Mouse (Mus musculus) large intestine, adult 2 months (tissue): ENCODE measurements around the gene AW551984. TPM values are rescaled to one million over a fixed set of nuclear protein-coding genes. Genes with fewer than 3 reads are reported as not detected.

Experiments
- polyA plus RNA-seq: library from polyadenylated mRNA; depleted of rRNA; stranded (reverse); fragments of >200 nt; gene quantifications from 2 replicates; pipeline ENCODE4 v1.2.3, GENCODE M21; 2012; rRNA removed

The AW551984 gene
- polyA plus RNA-seq, 1 experiment, result 0.53 TPM

Other genes starting within 250 kb of the AW551984 start
- gene Olfr951, start 217.0 kb downstream of the AW551984 start, polyA plus RNA-seq, result not detected in 2 replicates
- not detected in 2 replicates for gene Olfr952, start 177.3 kb downstream of the AW551984 start, polyA plus RNA-seq
- gene Olfr954, start 147.7 kb downstream of the AW551984 start, polyA plus RNA-seq, result not detected in 2 replicates
- not detected in 2 replicates for gene Olfr955, start 132.5 kb downstream of the AW551984 start, polyA plus RNA-seq
- gene Olfr44, start 110.4 kb downstream of the AW551984 start, polyA plus RNA-seq, result not detected in 2 replicates
- not detected in 2 replicates for gene Olfr957, start 88.6 kb downstream of the AW551984 start, polyA plus RNA-seq
- not detected in 2 replicates for gene Olfr958, start 50.3 kb downstream of the AW551984 start, polyA plus RNA-seq
- gene Olfr959, start 28.8 kb downstream of the AW551984 start, polyA plus RNA-seq, result not detected in 2 replicates
- not detected in 2 replicates for gene Olfr148, start 6.3 kb upstream of the AW551984 start, polyA plus RNA-seq
- gene Olfr960, start 17.0 kb upstream of the AW551984 start, polyA plus RNA-seq, result not detected in 2 replicates
- not detected in 2 replicates for gene Olfr961, start 40.7 kb upstream of the AW551984 start, polyA plus RNA-seq
- not detected in 2 replicates for gene Olfr963, start 62.8 kb upstream of the AW551984 start, polyA plus RNA-seq
- not detected in 2 replicates for gene Olfr149, start 102.7 kb upstream of the AW551984 start, polyA plus RNA-seq
- gene Olfr965, start 107.0 kb upstream of the AW551984 start, polyA plus RNA-seq, result not detected in 2 replicates
- not detected in 2 replicates for gene Olfr150, start 126.6 kb upstream of the AW551984 start, polyA plus RNA-seq
- gene Olfr967, start 141.8 kb upstream of the AW551984 start, polyA plus RNA-seq, result not detected in 2 replicates
- not detected in 2 replicates for gene Olfr968, start 178.8 kb upstream of the AW551984 start, polyA plus RNA-seq
- not detected in 2 replicates for gene Olfr969, start 186.5 kb upstream of the AW551984 start, polyA plus RNA-seq
- gene Olfr970, start 204.5 kb upstream of the AW551984 start, polyA plus RNA-seq, result not detected in 2 replicates
- not detected in 2 replicates for gene Olfr971, start 232.5 kb upstream of the AW551984 start, polyA plus RNA-seq